In the genomic region with DNA sequence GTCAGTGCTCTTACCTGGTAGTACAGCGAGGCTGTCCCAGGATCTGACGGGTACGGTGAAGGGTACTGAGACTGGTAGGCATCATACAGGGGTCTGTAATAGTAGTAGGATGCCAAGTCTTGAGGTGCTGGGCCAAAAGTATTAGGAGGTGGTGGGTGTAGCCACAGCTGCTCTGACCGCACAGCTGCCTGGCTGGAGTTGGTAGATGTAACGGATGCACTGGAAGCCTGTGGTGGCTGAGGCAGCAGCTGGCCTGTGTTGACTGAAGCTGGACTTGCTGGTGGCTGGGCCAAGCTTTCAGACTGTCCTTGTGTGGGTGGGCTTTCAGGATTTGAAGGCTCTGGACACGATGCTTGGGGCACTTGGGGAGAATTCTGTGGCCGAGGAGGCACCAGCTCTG, we compare ENCODE assay signal across 26 mouse cellular contexts. TPM values are rescaled to one million over a fixed set of nuclear protein-coding genes. Genes with fewer than 3 reads are reported as not detected.
DNase-seq lines count a peak whose midpoint lies in the region; ATAC-seq and TF ChIP-seq lines count a peak whose summit lies in the region.
"Had no signal": no experiment of that assay in that cellular context is flagged by ENCODE, and none has a peak within 500 bp of the region (broad histone marks: within the 10 kb centered on the region; RNA-seq: fewer than 3 reads in every experiment).

No protein-coding gene starts in this region.

- no peak overlapping the region for H3K4me3 ChIP-seq in forebrain, embryonic 13.5 days
- no peak overlapping the region for H3K4me3 ChIP-seq in forebrain, embryonic 14.5 days (ENCODE audit: low read depth, low read length)
- no peak overlapping the region for H3K4me3 ChIP-seq in limb, embryonic 13.5 days
- no peak overlapping the region for H3K4me3 ChIP-seq in limb, embryonic 10.5 days
- H3K4me3 ChIP-seq in E14TG2a.4 (replicated peaks; ENCODE audit: low read length) = 0 out of 2 replicates have a peak overlapping the region, but pooled peaks have one; percentile 11
- H3K4me3 ChIP-seq in myocyte = no peak overlapping the region
- H3K4me3 ChIP-seq: erythroblast, embryonic 14.5 days; forebrain, embryonic 12.5 days; heart, embryonic 15.5 days; intestine, embryonic 15.5 days; limb, embryonic 15.5 days; midbrain, embryonic 10.5 days; neural tube, embryonic 12.5 days had no signal

- no peak for DNase-seq in forebrain, embryonic 14.5 days (ENCODE audit: low spot score)
- no peak for DNase-seq in limb, embryonic 10.5 days (ENCODE audit: low spot score)
- no peak for DNase-seq in kidney, postnatal 25 days
- DNase-seq: adrenal gland, postnatal 36 days; cerebellum, adult 9-10 months; gastrocnemius, postnatal 14 days; heart, postnatal 4 days; kidney, adult 8-10 months; kidney, postnatal 10 days; layer of hippocampus, postnatal 36 days; lung, adult 18-20 months; lung, postnatal 10 days; thymus, adult 18-20 months; thymus, postnatal 36 days had no signal

- H3K9ac ChIP-seq in forebrain, embryonic 13.5 days = 0 out of 2 replicates have a peak overlapping the region, but pooled peaks have one; percentile 7
- no peak overlapping the region for H3K9ac ChIP-seq in forebrain, embryonic 14.5 days (ENCODE audit: low read length)
- peak overlapping the region; percentile 36 for H3K9ac ChIP-seq in limb, embryonic 13.5 days
- H3K9ac ChIP-seq: forebrain, embryonic 12.5 days; heart, embryonic 15.5 days; intestine, embryonic 15.5 days; limb, embryonic 15.5 days; neural tube, embryonic 12.5 days had no signal

- H3K27me3 ChIP-seq in forebrain, embryonic 13.5 days = no peaks in the 10 kb centered on the region
- no peaks in the 10 kb centered on the region for H3K27me3 ChIP-seq in forebrain, embryonic 14.5 days (replicated peaks; ENCODE audit: control insufficient read depth, insufficient read depth, low read length)
- H3K27me3 ChIP-seq in limb, embryonic 13.5 days = no peaks in the 10 kb centered on the region
- H3K27me3 ChIP-seq in limb, embryonic 10.5 days (ENCODE audit: low read depth, poor library complexity, severe bottlenecking) = no peaks in the 10 kb centered on the region
- H3K27me3 ChIP-seq in E14TG2a.4 (ENCODE audit: insufficient read depth, low read length) = no peaks in the 10 kb centered on the region
- H3K27me3 ChIP-seq in myocyte (ENCODE audit: control insufficient read depth, insufficient read depth, insufficient read length) = no peaks in the 10 kb centered on the region
- H3K27me3 ChIP-seq: forebrain, embryonic 12.5 days; heart, embryonic 15.5 days; intestine, embryonic 15.5 days; limb, embryonic 15.5 days; neural tube, embryonic 12.5 days had no signal

- peaks cover 77% of the 10 kb centered on the region for H3K36me3 ChIP-seq in forebrain, embryonic 13.5 days (ENCODE audit: poor library complexity, severe bottlenecking)
- peaks cover 80% of the 10 kb centered on the region for H3K36me3 ChIP-seq in forebrain, embryonic 14.5 days (ENCODE audit: control insufficient read depth, insufficient read depth, low read length)
- peaks cover 82% of the 10 kb centered on the region for H3K36me3 ChIP-seq in limb, embryonic 13.5 days
- peaks cover 84% of the 10 kb centered on the region for H3K36me3 ChIP-seq in limb, embryonic 10.5 days
- peaks cover 84% of the 10 kb centered on the region for H3K36me3 ChIP-seq in E14TG2a.4 (ENCODE audit: insufficient read depth, low read length)
- H3K36me3 ChIP-seq in myocyte (ENCODE audit: control insufficient read depth, insufficient read depth) = peaks cover 52% of the 10 kb centered on the region

- no peaks in the 10 kb centered on the region for H3K9me3 ChIP-seq in forebrain, embryonic 13.5 days (replicated peaks)
- no peaks in the 10 kb centered on the region for H3K9me3 ChIP-seq in forebrain, embryonic 14.5 days (replicated peaks; ENCODE audit: control insufficient read depth, low read length)
- no peaks in the 10 kb centered on the region for H3K9me3 ChIP-seq in limb, embryonic 13.5 days
- no peaks in the 10 kb centered on the region for H3K9me3 ChIP-seq in limb, embryonic 10.5 days (replicated peaks)
- no peaks in the 10 kb centered on the region for H3K9me3 ChIP-seq in E14TG2a.4 (ENCODE audit: low read length)
- H3K9me3 ChIP-seq: forebrain, embryonic 12.5 days; heart, embryonic 15.5 days; intestine, embryonic 15.5 days; limb, embryonic 15.5 days; midbrain, embryonic 10.5 days; neural tube, embryonic 12.5 days had no signal

- TF ChIP-seq CTCF in E14TG2a.4 (conservative IDR thresholded peaks at IDR 0.05; ENCODE audit: low read length) = no peak

- H3K4me1 ChIP-seq in forebrain, embryonic 13.5 days = peaks cover 29% of the 10 kb centered on the region
- H3K4me1 ChIP-seq in forebrain, embryonic 14.5 days (ENCODE audit: control insufficient read depth, insufficient read depth, low read length) = peaks cover 11% of the 10 kb centered on the region
- peaks cover 20% of the 10 kb centered on the region for H3K4me1 ChIP-seq in limb, embryonic 13.5 days
- H3K4me1 ChIP-seq in limb, embryonic 10.5 days = peaks cover 4% of the 10 kb centered on the region; the same call in 1 of the 2 replicates
- peaks cover 77% of the 10 kb centered on the region for H3K4me1 ChIP-seq in E14TG2a.4 (replicated peaks; ENCODE audit: low read depth, low read length)

- H3K79me2 ChIP-seq in myocyte (ENCODE audit: control insufficient read depth, insufficient read depth) = peaks cover 35% of the 10 kb centered on the region

- ATAC-seq in forebrain, embryonic 13.5 days = no peak
- no peak for ATAC-seq in forebrain, embryonic 14.5 days
- no peak for ATAC-seq in limb, embryonic 13.5 days (ENCODE audit: low FRiP score, low read depth)
- ATAC-seq: hindbrain, embryonic 16.5 days; intestine, embryonic 15.5 days had no signal

- no peak for TF ChIP-seq POLR2A in myocyte (IDR thresholded peaks at IDR 0.05; ENCODE audit: insufficient read length, low read depth)

- no peak overlapping the region for H3ac ChIP-seq in myocyte (ENCODE audit: control insufficient read depth, insufficient read length)

- H3K27ac ChIP-seq in forebrain, embryonic 13.5 days = no peak overlapping the region
- H3K27ac ChIP-seq in forebrain, embryonic 14.5 days (ENCODE audit: low read depth, low read length) = no peak overlapping the region
- H3K27ac ChIP-seq in limb, embryonic 13.5 days = no peak overlapping the region
- no peak overlapping the region for H3K27ac ChIP-seq in limb, embryonic 10.5 days
- H3K27ac ChIP-seq: forebrain, embryonic 12.5 days; heart, embryonic 15.5 days; intestine, embryonic 15.5 days; limb, embryonic 15.5 days; midbrain, embryonic 10.5 days; neural tube, embryonic 12.5 days had no signal

- WGBS in forebrain, embryonic 13.5 days = 91% methylated on average over 7 of the region's 7 CpGs
- WGBS in forebrain, embryonic 14.5 days = 96% methylated on average over 7 of the region's 7 CpGs
- 87% methylated on average over 7 of the region's 7 CpGs for WGBS in limb, embryonic 13.5 days
- WGBS in limb, embryonic 10.5 days = 91% methylated on average over 7 of the region's 7 CpGs

- H3K4me2 ChIP-seq in forebrain, embryonic 13.5 days = no peak overlapping the region
- H3K4me2 ChIP-seq in forebrain, embryonic 14.5 days (ENCODE audit: low read length) = no peak overlapping the region
- no peak overlapping the region for H3K4me2 ChIP-seq in limb, embryonic 13.5 days (replicated peaks)
- H3K4me2 ChIP-seq in myocyte (ENCODE audit: low read depth) = peak overlapping the region; percentile 15
- H3K4me2 ChIP-seq: forebrain, embryonic 12.5 days; heart, embryonic 15.5 days; intestine, embryonic 15.5 days; limb, embryonic 15.5 days; neural tube, embryonic 12.5 days had no signal

TF ChIP-seq in myocyte, 11 proteins besides CTCF, POLR2A, EP300 and RAD21 (continues in another document):
- TF ChIP-seq TCF3 (IDR thresholded peaks at IDR 0.05; ENCODE audit: insufficient read length, low read depth) (peak; percentile 84), MYOG (IDR thresholded peaks at IDR 0.05; ENCODE audit: control insufficient read depth in 1 of 3, insufficient read depth in 1 of 3, insufficient read length in 2 of 3, low read depth in 2 of 3) (peak; percentile 56 to 98 (median 96))

RNA-seq across cellular contexts. Expression of a gene that starts 6.6 kb away (rescaled TPM):
- 16.9 and 22.5 TPM in 2 replicates for polyA plus RNA-seq in forebrain, embryonic 13.5 days (2015; fragmentation: Nextera tagmentation; extraction: Ambion mirVana)
- polyA plus RNA-seq in forebrain, embryonic 14.5 days (2014; fragmentation: Nextera tagmentation; extraction: Ambion mirVana) = 23.4 and 24.6 TPM in 2 replicates
- polyA plus RNA-seq in limb, embryonic 13.5 days (2015; fragmentation: Nextera tagmentation; extraction: Ambion mirVana) = 24.9 and 28.1 TPM in 2 replicates
- 29.4 and 37.1 TPM in 2 replicates for polyA plus RNA-seq in limb, embryonic 10.5 days (2016; fragmentation: Nextera tagmentation; extraction: Ambion mirVana)
- polyA plus RNA-seq in myocyte (2012; fragmentation: generic; extraction: Trizol) = 31.4 TPM

RNA-seq across cellular contexts. Expression of a gene that starts 29.4 kb away (rescaled TPM):
- 18.9 and 19.8 TPM in 2 replicates for polyA plus RNA-seq in forebrain, embryonic 13.5 days (2015; fragmentation: Nextera tagmentation; extraction: Ambion mirVana)
- polyA plus RNA-seq in forebrain, embryonic 14.5 days (2014; fragmentation: Nextera tagmentation; extraction: Ambion mirVana) = 13.9 and 16.2 TPM in 2 replicates
- 25.7 and 26.7 TPM in 2 replicates for polyA plus RNA-seq in limb, embryonic 13.5 days (2015; fragmentation: Nextera tagmentation; extraction: Ambion mirVana)
- polyA plus RNA-seq in limb, embryonic 10.5 days (2016; fragmentation: Nextera tagmentation; extraction: Ambion mirVana) = 30.6 and 35.3 TPM in 2 replicates
- 9.3 TPM for polyA plus RNA-seq in myocyte (2012; fragmentation: generic; extraction: Trizol)

RNA-seq across cellular contexts. Expression of a gene that starts 49.2 kb away (rescaled TPM):
- 103 and 111 TPM in 2 replicates for polyA plus RNA-seq in forebrain, embryonic 13.5 days (2015; fragmentation: Nextera tagmentation; extraction: Ambion mirVana)
- polyA plus RNA-seq in forebrain, embryonic 14.5 days (2014; fragmentation: Nextera tagmentation; extraction: Ambion mirVana) = 70.1 and 72.6 TPM in 2 replicates
- 97.3 and 101 TPM in 2 replicates for polyA plus RNA-seq in limb, embryonic 13.5 days (2015; fragmentation: Nextera tagmentation; extraction: Ambion mirVana)
- polyA plus RNA-seq in limb, embryonic 10.5 days (2016; fragmentation: Nextera tagmentation; extraction: Ambion mirVana) = 142 and 149 TPM in 2 replicates
- 111 TPM for polyA plus RNA-seq in myocyte (2012; fragmentation: generic; extraction: Trizol)

RNA-seq across cellular contexts. Expression of a gene that starts 49.3 kb away (rescaled TPM):
- 156 and 164 TPM in 2 replicates for polyA plus RNA-seq in forebrain, embryonic 13.5 days (2015; fragmentation: Nextera tagmentation; extraction: Ambion mirVana)
- 149 and 152 TPM in 2 replicates for polyA plus RNA-seq in forebrain, embryonic 14.5 days (2014; fragmentation: Nextera tagmentation; extraction: Ambion mirVana)
- polyA plus RNA-seq in limb, embryonic 13.5 days (2015; fragmentation: Nextera tagmentation; extraction: Ambion mirVana) = 141 and 146 TPM in 2 replicates
- polyA plus RNA-seq in limb, embryonic 10.5 days (2016; fragmentation: Nextera tagmentation; extraction: Ambion mirVana) = 127 and 148 TPM in 2 replicates
- polyA plus RNA-seq in myocyte (2012; fragmentation: generic; extraction: Trizol) = 50.8 TPM

RNA-seq across cellular contexts. Expression of a gene that starts 57.9 kb away (rescaled TPM):
- polyA plus RNA-seq in forebrain, embryonic 13.5 days (2015; fragmentation: Nextera tagmentation; extraction: Ambion mirVana) = 25.1 and 30.9 TPM in 2 replicates
- polyA plus RNA-seq in forebrain, embryonic 14.5 days (2014; fragmentation: Nextera tagmentation; extraction: Ambion mirVana) = 15.7 and 27.1 TPM in 2 replicates
- 29.3 and 36.1 TPM in 2 replicates for polyA plus RNA-seq in limb, embryonic 13.5 days (2015; fragmentation: Nextera tagmentation; extraction: Ambion mirVana)
- polyA plus RNA-seq in limb, embryonic 10.5 days (2016; fragmentation: Nextera tagmentation; extraction: Ambion mirVana) = 41.4 and 42.1 TPM in 2 replicates
- 11.0 TPM for polyA plus RNA-seq in myocyte (2012; fragmentation: generic; extraction: Trizol)
